Mouse (Mus musculus) testis, adult 2 months (tissue): ENCODE data around the gene Tnc. TPM values are rescaled to one million over a fixed set of nuclear protein-coding genes. Genes with fewer than 3 reads are reported as not detected.

ENCODE experiments used
- H3K27ac ChIP-seq: fragments of 200-500 bp; 2 replicates; pipeline ENCODE4 v1.5.1; 2012; ENCODE audit warnings: low read depth, low read length; ENCODE audit not compliant: control insufficient read depth, insufficient read depth
- H3K27me3 ChIP-seq: fragments of 200-500 bp; 2 replicates; pipeline ENCODE4 v1.6.1; 2012; ENCODE audit warnings: mild to moderate bottlenecking, low read length, moderate library complexity; ENCODE audit not compliant: control insufficient read depth, insufficient read depth
- H3K36me3 ChIP-seq: fragments of 200-500 bp; 2 replicates; pipeline ENCODE4 v1.6.1; 2012; ENCODE audit warnings: mild to moderate bottlenecking, low read length; ENCODE audit not compliant: control insufficient read depth, insufficient read depth
- H3K4me1 ChIP-seq: fragments of 200-500 bp; 2 replicates; pipeline ENCODE4 v1.6.1; 2012; ENCODE audit warnings: low read length; ENCODE audit not compliant: control insufficient read depth, insufficient read depth
- H3K4me3 ChIP-seq: fragments of 200-500 bp; 2 replicates; pipeline ENCODE4 v1.5.1; 2012; ENCODE audit warnings: low read depth, mild to moderate bottlenecking, low read length, moderate library complexity, mixed read lengths; ENCODE audit not compliant: control insufficient read depth
- CTCF ChIP-seq: fragments of 200-500 bp; IDR thresholded peaks from 2 replicates; pipeline ENCODE4 v1.5.1; 2012; ENCODE audit warnings: low read depth, mild to moderate bottlenecking, inconsistent platforms, low read length, moderate library complexity; ENCODE audit not compliant: control insufficient read depth, insufficient read depth, insufficient replicate concordance
- POLR2A ChIP-seq: fragments of 200-500 bp; IDR thresholded peaks from 2 replicates; pipeline ENCODE4 v1.6.1; 2012; ENCODE audit warnings: low read depth, mild to moderate bottlenecking, inconsistent platforms, low read length, moderate library complexity; ENCODE audit not compliant: control insufficient read depth
- polyA plus RNA-seq: library from polyadenylated mRNA; depleted of rRNA; stranded (reverse); fragments of >200 nt; gene quantifications from 2 replicates; pipeline ENCODE4 v1.2.3, GENCODE M21; 2012

Tnc gene
- polyA plus RNA-seq, 1 experiment: 0.57 TPM

DNA sequence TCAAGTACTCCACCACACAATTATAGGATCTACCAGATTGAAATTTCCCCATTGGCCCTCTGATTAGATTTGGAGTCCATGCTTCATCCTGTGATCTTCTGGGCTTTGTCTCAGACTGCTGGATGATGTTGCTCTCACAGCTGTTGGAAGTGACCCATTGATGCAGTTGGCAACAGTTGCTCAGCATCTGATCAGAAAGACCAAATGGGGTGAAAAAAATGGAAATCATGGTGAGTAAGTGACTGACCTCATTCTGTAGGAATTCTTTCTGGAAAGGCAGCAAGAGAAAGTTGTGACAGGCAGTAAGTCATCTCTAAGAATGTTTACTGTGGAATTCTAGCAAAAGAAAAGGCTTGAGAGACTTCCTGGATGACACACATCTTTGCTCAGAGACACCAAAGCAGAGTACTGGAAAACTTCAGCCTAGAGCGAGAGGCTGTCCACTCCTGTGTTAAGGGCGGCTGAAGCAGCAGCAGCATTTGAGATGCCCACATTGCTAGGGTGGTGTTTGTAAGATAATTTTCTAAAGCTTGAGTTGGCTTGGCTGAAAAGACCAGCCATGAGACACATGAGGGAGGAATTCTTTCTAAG is 31.3 kb upstream of the Tnc start:
- no peak overlapping the region for H3K27ac ChIP-seq
- H3K4me3 ChIP-seq: no peak overlapping the region
- TF ChIP-seq POLR2A (no peak), CTCF (no peak)
- H3K4me1 ChIP-seq: no peaks in the 10 kb centered on the region
- no peaks in the 10 kb centered on the region for H3K27me3 ChIP-seq
- H3K36me3 ChIP-seq: no peaks in the 10 kb centered on the region

DNA sequence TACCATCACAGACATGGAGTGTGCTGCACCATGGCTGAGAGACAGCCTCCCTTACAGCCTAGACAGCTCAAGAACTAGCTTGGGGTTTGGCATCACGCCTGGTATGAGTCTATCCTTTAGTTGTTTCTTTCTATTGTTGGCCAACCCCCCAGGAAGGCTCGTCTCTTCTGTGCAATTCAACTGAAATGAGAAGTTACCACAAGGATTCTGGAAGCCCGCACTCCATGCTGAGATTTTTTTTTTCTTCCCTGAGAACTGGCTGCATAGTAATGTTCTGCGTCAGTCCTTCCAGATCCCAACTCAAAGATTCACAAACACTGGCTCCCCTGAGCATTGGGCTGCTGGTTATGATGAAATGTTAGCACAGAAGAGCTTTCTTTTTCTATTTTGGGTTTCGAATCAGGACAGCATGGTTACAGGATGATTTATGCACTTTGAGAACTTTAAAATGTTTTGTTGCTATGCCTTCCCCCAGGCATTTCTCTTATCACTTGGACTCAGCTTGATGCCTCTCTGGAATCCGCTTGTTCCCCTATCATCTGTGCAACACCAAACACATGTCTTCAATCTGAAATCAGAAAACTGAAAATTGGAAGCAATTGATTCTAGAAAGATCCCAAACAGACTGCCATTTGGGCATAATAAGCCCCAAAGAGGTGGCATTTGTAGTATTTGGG is 29.7 kb upstream of the Tnc start:
- no peaks in the 10 kb centered on the region for H3K36me3 ChIP-seq
- H3K27me3 ChIP-seq: no peaks in the 10 kb centered on the region
- TF ChIP-seq CTCF: no peak
- no peak for TF ChIP-seq POLR2A
- no peaks in the 10 kb centered on the region for H3K4me1 ChIP-seq
- H3K27ac ChIP-seq: no peak overlapping the region
- no peak overlapping the region for H3K4me3 ChIP-seq

DNA sequence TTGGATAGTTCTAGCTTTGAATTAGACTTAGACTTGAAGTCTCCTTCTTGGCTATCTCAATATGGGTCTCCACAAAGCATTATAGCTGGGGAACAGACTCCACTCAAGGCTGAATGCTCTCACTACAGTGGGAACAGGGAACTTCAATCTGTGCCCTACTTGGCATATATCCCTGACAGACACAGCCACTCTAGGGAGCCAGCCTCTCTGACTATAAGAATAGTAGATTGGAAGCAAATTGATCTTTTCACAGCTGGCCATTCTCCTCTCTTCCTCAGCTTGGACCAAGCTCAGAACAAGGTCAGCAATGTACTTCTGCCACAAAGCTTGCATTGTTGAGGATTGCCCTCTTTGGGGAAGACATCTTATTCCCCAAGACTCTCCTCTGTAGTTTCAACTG is 27.9 kb upstream of the Tnc start:
- TF ChIP-seq CTCF: no peak
- no peak for TF ChIP-seq POLR2A
- H3K4me1 ChIP-seq: no peaks in the 10 kb centered on the region
- no peaks in the 10 kb centered on the region for H3K36me3 ChIP-seq
- H3K27ac ChIP-seq: no peak overlapping the region
- no peak overlapping the region for H3K4me3 ChIP-seq
- H3K27me3 ChIP-seq: no peaks in the 10 kb centered on the region

DNA sequence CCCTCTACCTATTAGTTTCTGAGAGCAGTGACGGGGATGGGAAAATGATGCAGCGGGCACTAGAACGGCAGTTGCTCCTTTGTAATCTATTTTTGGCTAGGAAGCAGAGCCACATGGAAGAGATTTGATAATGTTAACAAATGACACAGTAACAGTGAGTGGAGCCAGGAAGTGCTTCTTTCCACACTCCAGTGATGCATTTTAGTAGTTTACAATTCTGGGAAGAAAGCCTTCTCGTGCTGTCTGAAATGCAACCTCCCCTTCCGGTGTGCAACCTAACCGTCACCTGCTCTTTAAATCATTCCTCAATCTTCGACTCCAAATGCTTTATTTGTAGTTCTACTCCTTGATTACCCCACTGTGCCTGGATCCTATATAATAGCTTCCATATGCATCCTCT is 20.6 kb upstream of the Tnc start:
- no peaks in the 10 kb centered on the region for H3K4me1 ChIP-seq
- no peaks in the 10 kb centered on the region for H3K36me3 ChIP-seq
- no peaks in the 10 kb centered on the region for H3K27me3 ChIP-seq
- no peak overlapping the region for H3K27ac ChIP-seq
- H3K4me3 ChIP-seq: no peak overlapping the region
- no peak for TF ChIP-seq POLR2A
- no peak for TF ChIP-seq CTCF

DNA sequence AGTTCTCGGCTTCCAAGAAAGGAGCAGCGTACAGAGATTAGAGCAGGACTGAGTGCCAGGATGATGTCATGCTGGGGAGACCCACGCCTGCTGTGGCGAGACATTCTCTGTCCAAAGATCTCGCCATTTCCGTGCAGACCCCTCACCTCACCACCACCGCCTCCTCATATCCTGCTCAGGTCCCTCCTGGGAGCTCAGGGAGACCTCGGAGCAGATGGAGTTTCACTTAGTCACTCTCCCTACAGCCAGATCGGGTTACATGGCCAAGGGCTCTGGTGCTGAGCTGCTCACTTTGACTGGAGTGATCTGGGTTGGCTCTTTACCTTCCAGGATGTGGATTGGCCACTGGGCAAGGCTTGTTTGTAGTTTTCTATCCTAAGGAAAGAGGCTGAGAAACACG is 18.5 kb upstream of the Tnc start:
- no peak for TF ChIP-seq CTCF
- TF ChIP-seq POLR2A: no peak
- Histone ChIP-seq H3K27me3 (no peaks in the 10 kb centered on the region), H3K36me3 (no peaks in the 10 kb centered on the region), H3K4me3 (no peak overlapping the region), H3K27ac (no peak overlapping the region), H3K4me1 (no peaks in the 10 kb centered on the region)

DNA sequence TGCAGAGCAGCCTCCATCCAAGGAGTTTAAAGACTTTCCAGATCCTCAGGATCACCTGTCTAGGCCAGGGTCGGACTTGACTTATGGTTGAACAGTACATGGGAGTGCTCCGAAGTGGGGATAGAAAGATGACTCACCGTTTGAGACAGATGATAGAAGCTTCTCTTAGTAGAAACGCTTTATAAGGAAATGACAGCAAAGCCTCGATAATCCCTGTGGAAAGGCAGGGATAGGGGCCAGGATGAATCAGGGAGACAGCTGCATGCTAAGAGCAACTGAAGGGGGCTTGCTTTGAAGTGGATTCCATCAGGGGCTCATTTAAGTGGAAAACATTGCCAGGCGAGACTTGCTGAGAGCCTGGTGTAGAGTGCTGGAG is 12.0 kb upstream of the Tnc start:
- H3K27me3 ChIP-seq: no peaks in the 10 kb centered on the region
- H3K4me1 ChIP-seq: no peaks in the 10 kb centered on the region
- H3K36me3 ChIP-seq: no peaks in the 10 kb centered on the region
- no peak overlapping the region for H3K27ac ChIP-seq
- no peak for TF ChIP-seq POLR2A
- no peak for TF ChIP-seq CTCF
- no peak overlapping the region for H3K4me3 ChIP-seq

DNA sequence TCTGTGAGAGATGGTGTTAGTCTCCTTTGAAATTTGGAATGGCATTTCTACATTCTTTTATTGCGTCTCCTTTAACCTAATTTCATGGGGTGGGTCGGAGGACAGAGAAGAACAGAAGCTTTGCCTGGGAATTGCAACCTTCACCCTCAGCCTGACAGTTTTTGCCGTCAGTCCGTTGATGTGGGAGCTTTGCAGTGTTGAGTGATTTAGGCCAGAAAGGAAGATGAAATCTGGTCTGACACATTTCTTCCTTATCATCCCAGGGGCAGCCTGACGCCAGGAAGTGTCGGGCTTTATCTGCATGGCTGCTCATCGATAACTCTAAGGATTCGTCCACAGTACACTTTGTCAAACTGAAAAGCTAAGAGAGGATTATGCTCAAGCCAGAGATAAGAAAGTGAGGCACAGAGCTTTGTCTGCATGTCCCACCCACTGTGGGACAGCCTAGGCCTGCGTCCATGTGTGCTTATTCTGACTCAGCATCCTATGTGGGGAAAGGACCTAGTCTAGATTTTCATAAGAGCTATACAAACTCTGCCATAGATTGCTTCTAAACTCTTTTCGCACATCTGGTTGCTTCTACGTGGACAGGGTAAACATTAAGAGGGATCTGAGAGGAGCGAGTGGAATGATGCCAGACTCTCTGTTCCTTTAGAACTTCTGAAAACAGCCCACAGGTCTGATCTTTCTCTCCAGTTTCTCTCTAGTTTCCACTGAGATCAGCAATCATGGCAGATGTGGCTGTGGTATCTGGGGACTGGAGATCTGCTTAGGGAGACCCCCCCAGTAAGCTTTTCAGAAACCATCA is 11.4 kb upstream of the Tnc start:
- H3K4me3 ChIP-seq: no peak overlapping the region
- no peak for TF ChIP-seq POLR2A
- TF ChIP-seq CTCF: no peak
- H3K27me3 ChIP-seq: no peaks in the 10 kb centered on the region
- H3K27ac ChIP-seq: no peak overlapping the region
- H3K36me3 ChIP-seq: no peaks in the 10 kb centered on the region
- no peaks in the 10 kb centered on the region for H3K4me1 ChIP-seq
